ENCODE assay signal across 8 mouse cellular contexts in genomic region chr12:111485652-111486306, GRCm38 (mm10). TPM values are rescaled to one million over a fixed set of nuclear protein-coding genes. Genes with fewer than 3 reads are reported as not detected.
DNase-seq lines count a peak whose midpoint lies in the region; ATAC-seq and TF ChIP-seq lines count a peak whose summit lies in the region.

TSS of gene Gm266 (minus strand) at chr12:111485823.

- no peaks in the 10 kb centered on the region for H3K36me3 ChIP-seq in heart, embryonic 11.5 days (ENCODE audit: control insufficient read depth, insufficient read depth, low read length)

- peaks cover 58% of the 10 kb centered on the region for H3K27me3 ChIP-seq in heart, embryonic 11.5 days (ENCODE audit: control insufficient read depth, insufficient read depth, low read length)

- peak; percentile 65; the same call in 1 of the 2 replicates for ATAC-seq in heart, embryonic 11.5 days (replicated peaks; ENCODE audit: insufficient number of reproducible peaks, low FRiP score, low TSS enrichment)

- DNase-seq in layer of hippocampus, postnatal 36 days: peak; percentile 14 to 20
- DNase-seq in layer of hippocampus, adult 9-10 months (ENCODE audit: low spot score): no peak
- DNase-seq in kidney, postnatal 4 days: peak; percentile 78 to 85
- DNase-seq in neural tube, embryonic 10.5 days (ENCODE audit: extremely low spot score, low spot score): peak; percentile 78
- no peak for DNase-seq in cerebellum, postnatal 36 days
- no peak for DNase-seq in left cerebral cortex, adult 11 months (ENCODE audit: low spot score)

- H3K9ac ChIP-seq in heart, embryonic 11.5 days (ENCODE audit: low read depth, low read length): peak within 1 kb of the TSS; percentile 60

- no peaks in the 10 kb centered on the region for H3K4me1 ChIP-seq in bone marrow macrophage, adult 2 months (ENCODE audit: control insufficient read depth, insufficient read depth, low read length)
- H3K4me1 ChIP-seq in heart, embryonic 11.5 days (ENCODE audit: control insufficient read depth, insufficient read depth, low read length): peaks cover 6% of the 10 kb centered on the region; the same call in 1 of the 2 replicates

- WGBS in heart, embryonic 11.5 days (ENCODE audit: insufficient replicate concordance): under 1% methylated on average over 54 of the region's 58 CpGs

- H3K4me2 ChIP-seq in heart, embryonic 11.5 days: peak within 1 kb of the TSS; percentile 89

- no peak for TF ChIP-seq CTCF in bone marrow macrophage, adult 2 months (IDR thresholded peaks at IDR 0.05; ENCODE audit: low read depth, low read length)

- TF ChIP-seq POLR2A in bone marrow macrophage, adult 2 months (IDR thresholded peaks at IDR 0.05; ENCODE audit: borderline replicate concordance, low read depth, low read length): no peak

- H3K9me3 ChIP-seq in heart, embryonic 11.5 days (replicated peaks; ENCODE audit: control insufficient read depth, low read length): no peaks in the 10 kb centered on the region

- peak within 1 kb of the TSS; percentile 23 for H3K4me3 ChIP-seq in bone marrow macrophage, adult 2 months (ENCODE audit: insufficient read depth, low read length)
- H3K4me3 ChIP-seq in heart, embryonic 11.5 days (ENCODE audit: low read depth, low read length): peak within 1 kb of the TSS; percentile 59

- no peak within 1 kb of the TSS for H3K27ac ChIP-seq in bone marrow macrophage, adult 2 months (ENCODE audit: insufficient read depth, low read depth, low read length)
- H3K27ac ChIP-seq in heart, embryonic 11.5 days (ENCODE audit: low read depth, low read length): no peak within 1 kb of the TSS

RNA-seq across cellular contexts. Expression of gene Gm266, which starts in this region (rescaled TPM):
- 1 to 10 TPM; 5.5 to 7.8 TPM for total RNA-seq in layer of hippocampus, postnatal 36 days (2021)
- not detected in 2 replicates for polyA plus RNA-seq in bone marrow macrophage, adult 2 months (2012; ENCODE audit: insufficient read depth, insufficient read length, missing spikeins)
- polyA plus RNA-seq in heart, embryonic 11.5 days (2014; fragmentation: Nextera tagmentation; extraction: Ambion mirVana): 5.5 and 6.2 TPM in 2 replicates

Comparison
In these comparisons a context has a peak if more than half of its experiments do, and no peak if none do; other contexts are left out.
1. DNase-seq: peak in layer of hippocampus, postnatal 36 days (2 of 2), kidney, postnatal 4 days (2 of 2) and neural tube, embryonic 10.5 days (single experiment); none in layer of hippocampus, adult 9-10 months (single experiment), cerebellum, postnatal 36 days (0 of 2) and left cerebral cortex, adult 11 months (single experiment).